Mouse (Mus musculus): Measurements from ENCODE around the gene Rundc3a. TPM values are rescaled to one million over a fixed set of nuclear protein-coding genes. Genes with fewer than 3 reads are reported as not detected.
"Not testable (repeated sequence)": the region's sequence is repeated elsewhere in the genome, so short reads cannot be mapped to it uniquely, and the experiment has no call there.

Rundc3a gene
- polyA plus RNA-seq, 1 experiment from 2014 or later: 153 TPM

- 95% methylated on average over 1 of the region's 1 CpGs for WGBS
- ATAC-seq: no peak
These were observed 9.7 kb upstream of the Rundc3a start for GRCm38 (mm10) chr11:102383365-102384136.

GRCm38 (mm10) chr11:102384418-102384817 lies 8.8 kb upstream of the Rundc3a start:
- H3K4me1 ChIP-seq (replicated peaks): no peaks in the 10 kb centered on the region
- H3K4me3 ChIP-seq (replicated peaks): no peak overlapping the region
- no peak overlapping the region for H3K9ac ChIP-seq (replicated peaks)
- ATAC-seq: no peak
- 78% methylated on average over 2 of the region's 2 CpGs for WGBS
- no peaks in the 10 kb centered on the region for H3K9me3 ChIP-seq
- H3K27me3 ChIP-seq: no peaks in the 10 kb centered on the region
- no peak overlapping the region for H3K4me2 ChIP-seq (replicated peaks)
- no peak overlapping the region for H3K27ac ChIP-seq
- no peaks in the 10 kb centered on the region for H3K36me3 ChIP-seq

More at GRCm38 (mm10) chr11:102383365-102384136, 9.7 kb upstream of the Rundc3a start:
- Histone ChIP-seq H3K4me1 (replicated peaks) (no peaks in the 10 kb centered on the region), H3K4me3 (replicated peaks) (no peak overlapping the region), H3K4me2 (replicated peaks) (no peak overlapping the region), H3K9me3 (no peaks in the 10 kb centered on the region), H3K9ac (replicated peaks) (no peak overlapping the region), H3K36me3 (no peaks in the 10 kb centered on the region), H3K27ac (no peak overlapping the region), H3K27me3 (no peaks in the 10 kb centered on the region)

- no peak for ATAC-seq
- no peaks in the 10 kb centered on the region for H3K4me1 ChIP-seq (replicated peaks)
- no peaks in the 10 kb centered on the region for H3K27me3 ChIP-seq
- no peak overlapping the region for H3K27ac ChIP-seq
- no peaks in the 10 kb centered on the region for H3K9me3 ChIP-seq
- H3K9ac ChIP-seq (replicated peaks): no peak overlapping the region
- no peak overlapping the region for H3K4me3 ChIP-seq (replicated peaks)
- H3K36me3 ChIP-seq: no peaks in the 10 kb centered on the region
- WGBS: 68% methylated on average over 4 of the region's 4 CpGs
- H3K4me2 ChIP-seq (replicated peaks): no peak overlapping the region
These were observed 8.1 kb upstream of the Rundc3a start for GRCm38 (mm10) chr11:102385075-102385474.

GRCm38 (mm10) chr11:102386121-102386520 lies 7.1 kb upstream of the Rundc3a start:
- WGBS: 74% methylated on average over 5 of the region's 5 CpGs
- no peak for ATAC-seq
- Histone ChIP-seq H3K27ac (no peak overlapping the region), H3K4me1 (replicated peaks) (no peaks in the 10 kb centered on the region), H3K36me3 (no peaks in the 10 kb centered on the region), H3K4me3 (replicated peaks) (no peak overlapping the region), H3K4me2 (replicated peaks) (no peak overlapping the region), H3K9me3 (no peaks in the 10 kb centered on the region), H3K27me3 (0 out of 2 replicates have a peak, but pooled peaks cover 4% of the 10 kb centered on the region), H3K9ac (replicated peaks) (no peak overlapping the region)

- H3K27me3 ChIP-seq; H3K9me3 ChIP-seq; H3K4me3 ChIP-seq (replicated peaks); H3K36me3 ChIP-seq; ATAC-seq; H3K9ac ChIP-seq (replicated peaks); H3K27ac ChIP-seq; H3K4me2 ChIP-seq (replicated peaks): not testable (repeated sequence)
- 92% methylated on average over 4 of the region's 5 CpGs for WGBS
- peaks cover 17% of the 10 kb centered on the region for H3K4me1 ChIP-seq (replicated peaks)
These were observed 3.8 kb upstream of the Rundc3a start for GRCm38 (mm10) chr11:102389436-102389835.

GRCm38 (mm10) chr11:102392441-102393237 lies 564 bp upstream of the Rundc3a start:
- Histone ChIP-seq H3K9me3 (no peaks in the 10 kb centered on the region), H3K27me3 (0 out of 2 replicates have a peak, but pooled peaks cover 4% of the 10 kb centered on the region), H3K36me3 (no peaks in the 10 kb centered on the region), H3K4me2 (replicated peaks) (peak overlapping the region; percentile 96), H3K9ac (replicated peaks) (peak overlapping the region; percentile 72), H3K4me3 (replicated peaks) (peak overlapping the region; percentile 89), H3K27ac (peak overlapping the region; percentile 97), H3K4me1 (replicated peaks) (peaks cover 49% of the 10 kb centered on the region)
- peak; percentile 66; the same call in 1 of the 2 replicates for ATAC-seq
- WGBS: 19% methylated on average over 15 of the region's 15 CpGs

GRCm38 (mm10) chr11:102393719-102394420 lies 667 bp downstream of the Rundc3a start:
- H3K27ac ChIP-seq: peak overlapping the region; percentile 97
- peaks cover 61% of the 10 kb centered on the region for H3K4me1 ChIP-seq (replicated peaks)
- peak overlapping the region; percentile 89 for H3K4me3 ChIP-seq (replicated peaks)
- peak; percentile 55 for ATAC-seq
- no peaks in the 10 kb centered on the region for H3K9me3 ChIP-seq
- 4% methylated on average over 17 of the region's 17 CpGs for WGBS
- peaks cover 9% of the 10 kb centered on the region for H3K36me3 ChIP-seq
- peaks cover 15% of the 10 kb centered on the region for H3K27me3 ChIP-seq
- H3K9ac ChIP-seq (replicated peaks): peak overlapping the region; percentile 95
- peak overlapping the region; percentile 96 for H3K4me2 ChIP-seq (replicated peaks)

GRCm38 (mm10) chr11:102394421-102395124 lies 1.4 kb downstream of the Rundc3a start:
- 0 out of 2 replicates have a peak, but pooled peaks have one; percentile 1 for ATAC-seq
- WGBS: 70% methylated on average over 9 of the region's 9 CpGs
- Histone ChIP-seq H3K27me3 (peaks cover 22% of the 10 kb centered on the region), H3K4me2 (replicated peaks) (peak overlapping the region; percentile 96), H3K9me3 (no peaks in the 10 kb centered on the region), H3K4me3 (replicated peaks) (peak overlapping the region; percentile 89), H3K4me1 (replicated peaks) (peaks cover 68% of the 10 kb centered on the region), H3K36me3 (peaks cover 16% of the 10 kb centered on the region), H3K9ac (replicated peaks) (peak overlapping the region; percentile 95), H3K27ac (peak overlapping the region; percentile 97)

- H3K9me3 ChIP-seq: no peaks in the 10 kb centered on the region
- ATAC-seq: no peak
- H3K27ac ChIP-seq: peak overlapping the region; percentile 97
- peak overlapping the region; percentile 89 for H3K4me3 ChIP-seq (replicated peaks)
- H3K36me3 ChIP-seq: peaks cover 23% of the 10 kb centered on the region
- H3K27me3 ChIP-seq: peaks cover 27% of the 10 kb centered on the region
- peak overlapping the region; percentile 96 for H3K4me2 ChIP-seq (replicated peaks)
- 2% methylated on average over 5 of the region's 5 CpGs for whole genome bisulfite sequencing
- peak overlapping the region; percentile 95 for H3K9ac ChIP-seq (replicated peaks)
- H3K4me1 ChIP-seq (replicated peaks): peaks cover 75% of the 10 kb centered on the region
These were observed 2.0 kb downstream of the Rundc3a start for GRCm38 (mm10) chr11:102395250-102395649.

GRCm38 (mm10) chr11:102396263-102396662 lies 3.1 kb downstream of the Rundc3a start:
- Histone ChIP-seq H3K9ac (replicated peaks) (peak overlapping the region; percentile 95), H3K4me1 (replicated peaks) (peaks cover 78% of the 10 kb centered on the region), H3K4me2 (replicated peaks) (peak overlapping the region; percentile 96), H3K27ac (peak overlapping the region; percentile 97), H3K9me3 (no peaks in the 10 kb centered on the region), H3K27me3 (peaks cover 30% of the 10 kb centered on the region), H3K4me3 (replicated peaks) (peak overlapping the region; percentile 89), H3K36me3 (peaks cover 33% of the 10 kb centered on the region)
- ATAC-seq: no peak
- WGBS: 62% methylated on average over 6 of the region's 6 CpGs

GRCm38 (mm10) chr11:102396671-102397141 lies 3.5 kb downstream of the Rundc3a start:
- WGBS: 65% methylated on average over 7 of the region's 7 CpGs
- Histone ChIP-seq H3K27me3 (peaks cover 30% of the 10 kb centered on the region), H3K4me1 (replicated peaks) (peaks cover 81% of the 10 kb centered on the region)

More at GRCm38 (mm10) chr11:102396671-102397141, 3.5 kb downstream of the Rundc3a start:
- no peaks in the 10 kb centered on the region for H3K9me3 ChIP-seq
- H3K4me3 ChIP-seq (replicated peaks): peak overlapping the region; percentile 89
- peak overlapping the region; percentile 97 for H3K27ac ChIP-seq
- H3K4me2 ChIP-seq (replicated peaks): peak overlapping the region; percentile 96
- no peak for ATAC-seq
- H3K36me3 ChIP-seq: peaks cover 37% of the 10 kb centered on the region
- peak overlapping the region; percentile 95 for H3K9ac ChIP-seq (replicated peaks)
